Mouse (Mus musculus): ENCODE results near the gene Calr4. TPM values are rescaled to one million over a fixed set of nuclear protein-coding genes. Genes with fewer than 3 reads are reported as not detected.
A peak's percentile ranks its signal among the peaks of the same experiment; 100 is the strongest.

Calr4 gene
- total RNA-seq, 2 experiments from 2014 or later, result 1.3 to 1.6 TPM

DNA sequence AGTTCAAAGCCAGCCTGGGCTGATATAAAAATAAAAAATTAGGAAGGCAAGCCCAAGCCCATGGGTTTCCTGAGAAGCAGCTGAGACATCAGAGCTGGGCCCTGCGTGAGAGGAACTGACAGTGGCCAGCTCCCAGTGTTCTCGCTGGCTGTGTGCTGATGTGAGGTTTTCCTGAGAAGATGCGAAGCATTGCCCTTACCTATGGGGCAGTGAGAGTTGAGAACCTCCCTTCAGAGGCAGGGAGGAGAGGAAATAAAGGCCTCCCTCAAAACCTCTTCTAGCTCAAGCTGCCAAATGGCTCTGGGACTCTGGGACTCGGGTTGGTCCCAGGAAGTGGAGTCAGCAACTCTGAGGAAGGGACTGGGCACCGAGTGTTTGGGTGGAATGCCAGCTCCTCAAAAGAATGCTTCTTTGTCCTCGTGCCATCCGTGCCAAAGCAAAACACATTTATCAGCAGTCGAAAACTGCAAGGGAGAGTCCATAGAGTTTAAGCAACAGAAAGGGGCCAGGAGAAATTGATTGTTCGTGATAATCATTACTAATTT, 593 bp downstream of the Calr4 start:
- DNase-seq (ENCODE audit: low spot score in 2 of 2), result peak in 1 of 2 experiments; percentile 44

DNA sequence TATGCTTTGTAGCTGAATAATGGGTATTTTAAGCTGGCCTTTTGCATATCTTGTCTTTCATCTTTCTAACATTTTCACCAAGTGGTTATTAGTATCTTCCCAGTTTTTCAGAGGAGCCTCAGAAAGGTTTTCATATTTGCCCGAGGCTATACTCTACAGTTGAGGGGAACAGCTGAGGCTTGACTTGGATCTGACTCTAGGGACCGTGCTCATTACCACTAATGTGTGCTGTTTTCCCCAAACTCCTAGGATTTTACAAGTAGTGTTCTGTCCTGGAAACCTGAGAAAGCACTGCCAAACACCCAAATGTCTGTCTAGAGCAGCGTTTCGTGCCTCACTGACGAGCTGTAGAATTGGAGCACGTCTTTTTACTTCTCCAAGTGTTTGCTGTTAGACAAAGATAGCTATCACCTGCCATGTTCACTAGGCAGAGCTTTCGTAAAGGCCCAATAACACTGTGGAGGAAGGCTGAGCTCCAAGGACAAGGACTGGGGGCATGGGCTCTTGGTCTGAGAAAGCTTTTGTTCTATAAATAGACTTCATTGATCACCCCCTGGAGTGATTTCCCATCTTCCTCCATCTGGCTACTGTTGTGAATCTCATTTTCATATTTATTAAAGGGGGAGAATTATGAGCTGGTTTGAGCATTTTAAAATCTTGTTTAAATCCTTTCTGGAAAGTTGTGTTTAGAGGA, 2.0 kb downstream of the Calr4 start:
- no peak for DNase-seq (ENCODE audit: low spot score in 2 of 2)

DNA sequence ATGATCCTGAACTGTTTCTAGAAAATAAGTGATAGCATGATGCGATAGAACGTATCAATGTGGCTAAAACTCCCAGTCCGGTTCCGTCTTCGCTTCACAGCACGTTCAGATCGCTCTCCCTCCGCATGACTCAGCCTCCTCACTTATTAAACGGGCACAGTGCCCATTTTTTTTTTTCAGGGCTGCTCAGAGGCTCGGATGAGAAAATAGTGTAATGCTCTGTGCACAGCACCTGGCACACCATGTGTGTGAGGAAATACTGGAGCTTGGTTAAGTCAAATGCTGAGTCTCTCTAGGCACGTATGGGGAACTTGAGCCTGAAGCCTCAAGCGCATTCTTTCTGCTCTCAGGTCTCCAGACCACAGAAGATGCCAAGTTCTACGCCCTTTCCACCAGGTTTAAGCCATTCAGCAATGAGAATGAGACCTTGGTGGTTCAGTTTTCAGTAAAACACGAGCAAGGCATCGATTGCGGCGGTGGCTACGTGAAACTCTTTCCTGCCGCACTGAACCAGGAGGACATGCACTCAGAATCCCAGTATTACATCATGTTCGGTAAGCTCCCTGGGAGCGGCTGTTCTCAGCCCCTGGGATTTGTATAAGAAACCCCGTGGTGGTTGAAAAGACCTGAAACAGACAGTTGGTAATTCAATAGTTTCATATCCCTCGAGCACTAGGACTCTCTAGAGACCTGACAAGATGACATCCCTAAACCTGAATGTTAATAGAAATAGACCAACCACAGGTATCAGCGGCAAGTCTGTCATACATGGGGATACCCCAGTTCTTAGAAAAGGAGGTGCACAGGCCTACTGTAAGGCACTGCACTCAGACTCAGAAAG, 4.4 kb downstream of the Calr4 start:
- peak; percentile 24 to 48 for DNase-seq (ENCODE audit: low spot score in 2 of 2)

DNA sequence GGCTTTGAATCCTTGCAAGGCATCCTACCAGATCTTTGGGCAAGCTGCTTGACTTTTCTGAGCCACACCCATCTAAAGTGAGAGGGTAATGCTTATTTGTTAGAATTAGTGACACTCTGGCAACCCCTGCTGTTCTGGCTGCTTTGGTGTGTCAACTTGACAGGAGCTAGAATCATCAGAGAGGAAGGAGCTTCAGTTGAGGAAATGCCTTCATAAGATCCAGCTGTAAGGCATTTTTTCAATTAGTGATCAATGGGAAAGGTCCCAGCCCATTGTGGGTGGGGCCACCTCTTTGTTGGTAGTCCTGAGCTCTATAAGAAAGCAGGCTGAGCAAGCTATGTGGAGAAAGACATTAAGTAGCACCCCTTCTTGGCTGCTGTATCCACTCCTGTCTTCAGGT, 6.9 kb downstream of the Calr4 start:
- no peak for DNase-seq (ENCODE audit: low spot score in 2 of 2)

DNA sequence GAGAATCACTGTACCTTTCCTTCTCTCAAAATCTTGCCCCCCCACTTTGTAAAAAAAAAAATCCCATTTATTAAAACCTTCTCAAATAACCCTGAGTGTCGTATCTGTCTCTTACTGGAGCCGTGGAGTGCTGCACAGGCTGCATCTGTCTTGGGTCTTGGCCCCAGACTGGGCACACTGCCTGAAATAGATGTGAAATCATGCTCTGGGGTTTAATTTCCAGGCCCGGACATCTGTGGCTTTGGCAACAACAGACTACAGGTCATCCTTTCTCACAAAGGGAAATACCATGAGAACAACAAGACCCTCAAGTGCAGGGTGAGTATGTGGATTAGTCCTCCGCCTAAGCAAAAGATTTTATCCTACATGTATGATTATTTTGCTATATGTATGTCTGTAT, 7.6 kb downstream of the Calr4 start:
- no peak for DNase-seq (ENCODE audit: low spot score in 2 of 2)

DNA sequence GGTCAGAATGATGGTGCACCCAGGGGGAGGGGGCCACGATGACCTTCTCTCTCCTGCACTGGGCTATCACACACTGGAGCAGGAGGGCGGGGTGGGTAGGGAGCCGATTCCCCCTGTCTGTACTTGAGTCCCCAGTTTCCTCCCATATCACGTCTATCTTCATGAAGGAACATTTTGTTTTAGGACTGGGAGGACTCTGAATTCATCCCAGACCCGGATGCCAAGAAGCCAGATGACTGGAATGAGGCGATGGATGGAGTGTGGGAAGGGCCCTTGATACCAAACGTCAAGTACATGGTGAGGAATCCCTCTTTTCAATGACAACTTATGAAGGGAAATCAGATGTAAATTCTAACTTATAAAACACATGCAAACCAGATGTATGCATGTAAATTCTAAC, 10.2 kb downstream of the Calr4 start:
- no peak for DNase-seq (ENCODE audit: low spot score in 2 of 2)

DNA sequence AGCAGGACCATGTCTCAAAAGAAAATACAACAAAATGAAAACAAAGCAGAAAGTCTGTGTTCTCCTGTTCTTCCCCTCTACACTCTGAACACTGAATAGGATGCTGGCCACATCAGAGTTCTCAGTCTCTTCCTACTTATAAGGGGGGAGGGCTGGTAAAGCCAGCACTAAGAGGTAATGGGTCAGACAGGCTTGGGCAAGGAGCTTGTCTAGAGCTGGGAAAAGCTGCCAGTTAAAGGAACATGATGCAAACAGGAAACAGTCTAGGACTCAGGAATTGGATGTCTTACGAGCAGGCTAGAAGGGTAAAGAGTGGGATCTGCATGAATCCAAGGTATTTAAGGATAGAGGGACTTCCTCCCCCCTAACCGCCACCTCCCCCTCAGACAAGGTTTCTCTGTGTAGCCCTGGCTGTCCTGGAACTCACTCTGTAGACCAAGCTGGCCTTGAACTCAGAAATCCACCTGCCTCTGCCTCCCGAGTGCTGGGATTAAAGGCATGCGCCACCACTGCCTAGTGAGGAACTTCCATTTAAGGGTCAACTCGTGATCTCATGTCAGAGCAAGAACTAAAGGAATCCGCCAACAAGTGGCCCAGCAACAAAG, 10.8 kb downstream of the Calr4 start:
- no peak for DNase-seq (ENCODE audit: low spot score in 2 of 2)

DNA sequence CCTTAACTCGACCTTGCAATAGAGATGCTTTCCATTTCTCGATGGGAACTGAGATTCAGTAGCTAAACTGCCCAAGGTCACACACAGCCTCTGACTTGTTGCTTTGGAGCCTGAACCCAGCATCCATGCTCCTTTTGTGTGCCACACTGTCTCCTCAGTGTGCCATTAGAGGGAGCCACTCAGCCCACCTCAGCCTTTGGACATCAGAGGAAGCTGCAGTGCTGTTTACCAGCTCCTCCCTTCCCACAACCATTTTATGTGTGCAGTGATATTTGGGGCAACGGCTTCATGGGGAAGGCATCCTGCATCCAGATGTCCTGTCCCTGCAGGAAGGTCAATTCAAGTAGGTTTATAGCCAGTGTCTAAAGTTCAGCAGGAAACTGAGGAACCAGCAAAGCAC, 17.3 kb downstream of the Calr4 start:
- peak in 1 of 2 experiments; percentile 15 for DNase-seq (ENCODE audit: low spot score in 2 of 2)

DNA sequence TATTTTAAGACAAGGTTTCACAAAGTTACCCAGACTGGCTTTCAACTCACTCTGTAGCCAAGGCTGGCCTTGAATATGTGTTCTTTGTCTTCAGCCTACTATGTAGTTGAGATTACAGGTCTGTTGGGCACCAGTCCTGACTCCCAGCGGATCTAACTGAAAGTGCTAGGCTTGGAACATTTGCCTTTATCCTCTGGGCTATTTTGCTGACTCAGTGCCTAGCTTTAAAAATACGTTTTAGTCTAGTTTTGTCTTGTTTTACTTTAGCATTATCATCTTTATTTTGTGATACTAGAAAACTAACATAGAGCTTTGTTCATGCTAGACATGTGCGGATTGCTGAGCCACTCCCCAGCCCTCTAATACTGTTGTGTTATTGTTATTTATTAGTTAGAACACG, 17.9 kb downstream of the Calr4 start:
- DNase-seq (ENCODE audit: low spot score in 2 of 2), result no peak

DNA sequence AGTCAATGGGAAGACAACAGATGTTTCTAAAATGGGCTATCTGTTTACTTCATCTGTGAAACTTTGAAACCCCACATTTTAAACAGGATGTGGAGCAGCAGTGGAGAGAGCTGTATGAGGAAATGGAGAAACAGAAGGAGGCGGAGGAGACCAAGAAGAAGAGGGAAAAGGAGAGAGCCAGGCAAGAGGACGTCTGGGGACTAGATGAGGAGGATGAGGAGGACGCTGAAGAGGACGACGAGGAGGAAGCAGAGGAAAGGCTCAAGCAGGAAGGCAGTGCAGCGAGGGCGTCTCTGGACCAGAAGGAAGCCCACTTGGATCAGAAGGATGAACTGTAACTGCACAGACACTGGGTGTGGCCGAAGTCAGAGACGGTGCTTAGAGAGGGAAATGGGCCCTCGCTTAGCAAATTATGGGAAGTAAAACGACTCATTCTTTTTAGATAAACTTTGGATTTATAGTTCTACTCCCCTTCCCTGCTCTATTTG, 19.4 kb downstream of the Calr4 start:
- no peak for DNase-seq (ENCODE audit: low spot score in 2 of 2)

DNA sequence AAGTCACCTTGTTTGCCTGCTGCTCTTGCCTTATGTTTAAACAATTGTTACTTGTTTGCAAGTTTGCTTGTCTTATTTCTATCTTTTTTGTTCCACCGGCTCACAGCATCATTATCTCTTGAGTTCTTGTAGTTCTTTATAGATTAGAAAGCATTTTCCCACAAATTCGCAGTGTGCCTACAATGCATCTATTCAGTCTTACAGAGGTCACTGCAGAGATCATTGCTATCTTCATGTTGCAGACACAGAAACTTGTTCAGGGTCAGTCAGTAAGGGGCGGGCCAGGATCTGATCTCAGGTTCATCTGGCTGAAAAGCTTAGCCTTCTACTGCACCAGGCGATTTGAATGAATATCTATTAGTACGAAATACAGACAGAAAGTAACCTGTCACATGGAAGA, 20.2 kb downstream of the Calr4 start:
- no peak for DNase-seq (ENCODE audit: low spot score in 2 of 2)

DNA sequence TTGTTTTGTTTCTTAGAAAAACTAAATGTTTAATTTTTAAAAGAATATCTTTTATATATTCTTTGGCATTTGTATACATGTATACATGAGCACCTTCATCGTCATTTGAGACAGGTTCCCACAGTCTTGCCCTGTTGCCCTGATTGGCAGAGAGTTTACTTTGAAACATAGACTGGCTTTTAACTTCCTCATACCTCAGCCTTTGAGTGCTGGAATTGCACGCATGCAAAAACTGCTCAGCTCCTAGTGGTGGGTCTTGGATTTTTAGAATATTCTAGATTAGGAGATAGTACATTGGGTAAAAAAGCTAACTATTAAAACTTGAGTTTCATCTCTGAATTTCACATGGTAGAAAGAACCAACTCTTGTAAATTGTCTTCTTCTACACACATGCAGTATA, 21.0 kb downstream of the Calr4 start:
- DNase-seq (ENCODE audit: low spot score in 2 of 2), result no peak

DNA sequence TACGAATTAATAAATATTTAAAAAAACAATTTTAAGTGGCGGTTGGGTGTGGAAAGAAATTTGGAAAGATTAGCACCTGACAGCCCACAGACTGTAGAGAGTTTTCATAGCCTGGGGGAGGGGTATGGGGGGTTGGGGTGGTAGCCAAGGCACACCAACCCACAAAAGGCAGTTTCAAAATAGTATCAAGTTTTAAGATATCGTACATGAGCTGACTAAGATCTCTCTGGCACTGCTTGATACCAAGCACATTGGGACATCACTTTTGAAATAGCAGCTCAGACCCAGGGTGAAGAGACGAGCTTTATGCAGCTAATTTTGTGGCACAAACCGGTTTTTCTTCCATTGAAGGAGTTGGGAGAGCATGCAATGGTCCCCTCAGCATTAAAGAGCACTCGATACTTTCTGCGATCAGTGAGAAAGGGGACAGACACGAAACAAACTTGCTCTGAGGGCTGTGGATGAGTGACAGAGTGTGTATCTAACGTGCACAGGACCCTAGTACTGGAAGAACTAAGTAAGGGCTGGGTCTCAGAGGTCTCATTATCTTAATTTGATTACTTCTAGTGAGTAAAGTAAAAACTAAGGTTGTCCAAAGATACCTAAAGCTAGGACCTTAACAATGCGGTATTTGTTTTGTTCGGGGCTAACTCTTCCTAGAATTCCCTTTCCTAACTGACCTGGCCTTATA, 21.6 kb downstream of the Calr4 start:
- no peak for DNase-seq (ENCODE audit: low spot score in 2 of 2)

DNA sequence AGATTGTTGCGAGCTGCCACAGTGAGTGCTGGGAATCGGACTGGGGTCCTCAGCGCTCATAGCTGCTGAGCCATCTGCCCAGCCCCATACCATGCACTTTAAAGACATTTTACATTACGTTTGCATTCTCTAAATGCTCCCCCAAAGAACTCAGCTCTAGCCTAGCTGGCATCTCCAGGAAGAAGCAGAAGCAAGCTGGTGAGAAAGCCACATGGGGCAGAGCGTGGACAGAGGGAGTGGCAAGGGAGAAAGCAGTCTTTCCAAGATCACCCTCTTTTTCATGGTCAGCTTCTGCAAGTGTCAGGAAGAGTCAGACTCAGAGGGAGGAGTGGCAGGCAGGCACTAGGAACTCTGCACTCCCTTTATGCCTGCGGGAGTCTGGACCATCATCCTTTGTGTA, 22.5 kb downstream of the Calr4 start:
- no peak for DNase-seq (ENCODE audit: low spot score in 2 of 2)

DNA sequence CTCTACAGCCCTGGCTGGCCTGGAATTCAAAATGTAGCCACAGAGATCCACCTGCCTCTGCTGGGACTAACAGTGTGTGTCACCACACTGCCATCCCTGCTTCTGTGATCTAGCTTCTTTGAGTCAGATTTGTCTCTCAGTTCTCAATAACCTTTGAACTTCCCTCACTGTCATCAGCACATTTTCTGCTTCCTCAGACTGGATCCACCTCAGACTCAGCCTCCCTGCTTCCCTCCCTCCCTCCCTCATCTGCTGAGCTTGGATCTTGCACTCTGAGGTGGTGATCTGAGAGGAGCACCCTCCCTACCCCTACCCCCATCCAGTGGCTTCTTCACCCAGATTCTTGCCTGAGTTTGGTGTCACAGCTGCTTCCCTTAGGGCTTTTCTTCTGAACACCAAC, 23.4 kb downstream of the Calr4 start:
- no peak for DNase-seq (ENCODE audit: low spot score in 2 of 2)

DNA sequence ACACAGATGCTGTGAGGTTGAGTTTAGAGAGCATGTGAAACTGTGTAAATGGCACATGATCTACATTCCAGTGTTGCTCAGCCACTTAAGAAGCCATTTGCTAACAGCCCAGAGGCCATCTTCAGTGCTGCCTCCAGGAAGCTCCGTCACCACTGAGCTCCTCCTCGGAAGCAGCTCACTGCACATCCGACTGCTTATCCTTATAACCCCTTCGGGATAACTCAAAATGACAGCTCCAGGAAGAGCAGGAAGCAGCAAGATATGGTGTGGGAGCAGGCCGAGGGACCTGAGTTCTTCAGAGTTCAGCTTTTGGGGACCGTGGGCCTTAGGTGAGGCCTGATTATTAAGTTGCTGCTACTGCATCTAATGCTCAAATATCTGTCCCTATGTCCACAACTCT, 27.8 kb downstream of the Calr4 start:
- no peak for DNase-seq (ENCODE audit: low spot score in 2 of 2)

DNA sequence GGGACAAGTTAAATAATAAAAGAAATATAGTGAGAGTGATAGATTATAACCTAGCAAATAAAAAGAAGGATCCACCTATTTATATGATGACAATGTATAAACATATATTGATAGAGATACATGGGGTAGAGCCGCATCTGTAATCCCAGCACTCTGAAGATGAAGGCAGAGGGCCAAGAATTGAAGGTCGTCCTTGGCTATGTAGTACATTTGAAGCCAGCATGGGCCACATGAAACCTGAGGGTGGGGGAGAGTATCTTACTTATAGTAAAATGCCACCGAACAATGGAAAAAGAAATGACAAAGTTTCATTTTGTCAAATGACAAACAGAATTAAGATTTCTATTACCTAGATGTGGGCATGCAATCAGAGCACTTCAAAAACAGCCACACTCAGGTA, 31.8 kb downstream of the Calr4 start:
- no peak for DNase-seq (ENCODE audit: low spot score in 2 of 2)

DNA sequence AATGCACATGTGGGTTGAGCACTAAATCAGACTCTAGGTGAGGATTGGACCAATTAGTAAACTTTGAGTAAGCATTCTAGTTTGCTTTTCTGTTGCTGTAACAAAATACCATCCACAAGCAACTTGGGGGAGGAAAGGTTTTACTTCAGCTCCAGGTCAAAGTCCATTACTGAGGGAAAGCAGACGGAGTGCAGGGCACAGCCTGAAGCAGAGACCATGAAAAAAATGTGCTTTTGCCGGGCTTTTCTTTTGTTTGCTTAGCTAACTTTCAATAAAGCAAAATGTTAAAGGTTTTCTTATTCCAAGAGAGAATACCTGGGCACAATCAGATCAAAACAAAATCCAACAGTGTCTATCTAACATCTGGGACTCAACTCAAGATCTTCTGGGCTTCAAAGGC, 32.5 kb downstream of the Calr4 start:
- no peak for DNase-seq (ENCODE audit: low spot score in 2 of 2)

DNA sequence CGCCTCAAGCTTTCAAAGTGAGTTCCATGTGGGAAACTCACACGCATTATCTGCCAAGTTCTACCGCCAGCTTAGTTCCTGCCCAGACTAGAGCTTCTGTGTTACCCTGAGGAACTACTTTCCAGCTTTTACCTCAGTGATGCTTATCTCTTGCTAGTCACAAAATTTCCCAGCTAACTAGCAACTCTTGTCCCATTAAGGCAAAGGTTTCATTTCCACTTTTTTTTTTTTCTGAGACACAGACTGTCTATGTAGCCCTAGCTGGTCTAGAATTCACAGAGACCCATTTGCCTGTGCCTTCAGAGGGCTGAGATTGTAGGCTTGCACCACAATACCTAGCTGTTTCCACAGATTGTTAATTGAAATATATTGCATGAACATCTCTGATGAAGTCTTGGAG, 33.2 kb downstream of the Calr4 start:
- no peak for DNase-seq (ENCODE audit: low spot score in 2 of 2)

DNA sequence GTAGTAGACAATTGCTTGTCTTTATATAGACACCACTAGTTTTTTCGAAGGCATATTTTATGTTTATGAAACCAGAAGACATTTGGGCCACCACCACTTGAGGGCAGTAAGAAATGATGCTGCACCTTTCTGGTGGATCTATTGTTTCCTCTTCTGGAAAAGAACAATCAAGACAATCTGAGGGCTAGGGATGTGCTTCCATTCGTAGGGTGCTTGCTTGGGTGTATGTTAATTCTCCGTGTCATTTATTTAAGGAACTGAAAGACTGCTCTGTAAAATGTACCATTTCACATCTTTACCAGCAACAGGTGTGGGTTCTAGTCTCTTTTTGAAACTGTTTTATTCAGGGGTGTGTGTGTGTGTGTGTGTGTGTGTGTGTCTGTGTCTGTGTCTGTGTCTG, 34.6 kb downstream of the Calr4 start:
- no peak for DNase-seq (ENCODE audit: low spot score in 2 of 2)

DNA sequence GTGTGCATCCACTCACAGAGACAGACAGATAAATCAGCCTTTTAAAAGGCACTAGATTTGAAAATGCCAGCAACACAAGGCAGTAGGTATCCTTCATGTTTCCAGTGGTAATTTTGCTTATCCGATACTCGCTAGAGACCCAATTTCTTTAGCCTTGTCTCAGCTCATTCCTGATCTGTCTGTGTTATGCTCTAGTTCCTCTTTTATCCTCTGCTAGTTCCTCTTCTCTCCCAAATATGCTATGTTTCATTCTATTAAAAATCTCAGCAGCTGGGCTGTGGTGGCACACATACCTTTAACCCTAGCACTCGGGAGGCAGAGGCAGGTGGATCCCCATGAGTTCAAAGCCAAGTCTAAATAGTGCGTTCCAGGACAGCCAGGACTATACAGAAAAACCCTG, 37.5 kb downstream of the Calr4 start:
- DNase-seq (ENCODE audit: low spot score in 2 of 2), result no peak

Measured in layer of hippocampus, postnatal 14 days (tissue).